Mouse (Mus musculus) mature B cell (primary cell): ENCODE data around the gene Cabcoco1.

Source experiments
- in situ Hi-C: fragments of 300-500 bp; cut with MboI; formaldehyde crosslinking; loops from 2 replicates; pipeline ENCODE4 v1.14.3; 2019

The Cabcoco1 gene

GRCm38 (mm10) chr10:68507741-68508140, 34.0 kb downstream of the Cabcoco1 start:
- in situ Hi-C loops: no loop called here

- in situ Hi-C loops: no loop called here
These were observed 35.5 kb downstream of the Cabcoco1 start for GRCm38 (mm10) chr10:68506242-68506641.

GRCm38 (mm10) chr10:68504586-68505152, 37.0 kb downstream of the Cabcoco1 start:
- in situ Hi-C loops: no loop called here

GRCm38 (mm10) chr10:68501067-68501466, 40.6 kb downstream of the Cabcoco1 start:
- in situ Hi-C loops: no loop called here

GRCm38 (mm10) chr10:68495246-68495645, 46.5 kb downstream of the Cabcoco1 start:
- in situ Hi-C loops: no loop called here

GRCm38 (mm10) chr10:68491557-68491956, 50.1 kb downstream of the Cabcoco1 start:
- in situ Hi-C loops: no loop called here

GRCm38 (mm10) chr10:68490781-68491180, 50.9 kb downstream of the Cabcoco1 start:
- in situ Hi-C loops: no loop called here

- in situ Hi-C loops: no loop called here
These were observed 68.9 kb downstream of the Cabcoco1 start for GRCm38 (mm10) chr10:68472799-68473198.

GRCm38 (mm10) chr10:68465737-68466327, 75.9 kb downstream of the Cabcoco1 start:
- in situ Hi-C loops: no loop called here

GRCm38 (mm10) chr10:68464943-68465342, 76.8 kb downstream of the Cabcoco1 start:
- in situ Hi-C loops: no loop called here

- in situ Hi-C loops: no loop called here
These were observed 81.9 kb downstream of the Cabcoco1 start for GRCm38 (mm10) chr10:68459784-68460183.

GRCm38 (mm10) chr10:68457019-68457418, 84.7 kb downstream of the Cabcoco1 start:
- in situ Hi-C loops: no loop called here

- in situ Hi-C loops: no loop called here
These were observed 87.2 kb downstream of the Cabcoco1 start for GRCm38 (mm10) chr10:68454541-68454940.

GRCm38 (mm10) chr10:68446797-68447125, 94.9 kb downstream of the Cabcoco1 start:
- in situ Hi-C loops: no loop called here

- in situ Hi-C loops: no loop called here
These were observed 95.6 kb downstream of the Cabcoco1 start for GRCm38 (mm10) chr10:68445876-68446796.

GRCm38 (mm10) chr10:68445244-68445811, 96.4 kb downstream of the Cabcoco1 start:
- in situ Hi-C loops: no loop called here

GRCm38 (mm10) chr10:68444361-68445114, 97.2 kb downstream of the Cabcoco1 start:
- in situ Hi-C loops: no loop called here

GRCm38 (mm10) chr10:68443132-68443531, 98.6 kb downstream of the Cabcoco1 start:
- in situ Hi-C loops: no loop called here

- in situ Hi-C loops: no loop called here
These were observed 99.0 kb downstream of the Cabcoco1 start for GRCm38 (mm10) chr10:68442713-68443112.

- in situ Hi-C loops: no loop called here
These were observed 99.6 kb downstream of the Cabcoco1 start for GRCm38 (mm10) chr10:68441931-68442662.

- in situ Hi-C loops: no loop called here
These were observed 101.2 kb downstream of the Cabcoco1 start for GRCm38 (mm10) chr10:68440515-68440914.
